Mouse (Mus musculus) olfactory bulb, adult 2 months (tissue): ENCODE results near the gene Adcy4.

ENCODE experiments used
- CTCF ChIP-seq: fragments of 200-500 bp; IDR thresholded peaks from 2 replicates; pipeline ENCODE4 v1.5.1; 2012; ENCODE audit warnings: low read depth, mild to moderate bottlenecking, low read length, moderate library complexity; ENCODE audit not compliant: insufficient read depth
- POLR2A ChIP-seq: fragments of 200-500 bp; IDR thresholded peaks from 2 replicates; pipeline ENCODE4 v1.6.1; 2012; ENCODE audit warnings: mild to moderate bottlenecking, low read depth, low read length, moderate library complexity; ENCODE audit not compliant: insufficient read depth

DNA sequence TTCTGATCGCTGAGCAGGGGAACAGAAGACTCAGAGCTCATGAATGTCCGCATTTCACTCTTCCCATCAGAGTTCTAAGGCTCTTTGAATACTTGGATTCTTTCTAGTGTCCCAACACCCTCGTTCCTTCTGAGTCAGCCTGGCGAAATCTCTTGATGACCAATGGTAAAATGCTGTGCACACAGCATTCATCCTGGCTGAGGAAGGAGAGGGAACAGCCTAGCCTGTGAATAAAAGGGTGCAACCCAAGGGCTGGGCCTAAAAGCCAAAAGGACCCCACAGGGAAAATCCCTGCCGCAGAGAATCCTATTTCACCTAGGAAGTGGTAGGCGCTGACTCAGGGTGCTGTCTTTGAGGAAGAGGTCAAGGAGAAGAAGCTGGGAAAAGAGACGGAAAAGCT, 53.8 kb downstream of the Adcy4 start:
- TF ChIP-seq POLR2A (no peak), CTCF (no peak)
